Mouse (Mus musculus) frontal cortex, postnatal 14 days (tissue): ENCODE measurements around the gene Macf1.

ENCODE experiments used
- DNase-seq, 2 experiments: peaks; one replicate each; pipeline ENCODE4 v3.0.0; 2022; ENCODE audit warnings: low spot score in 2 of 2

The Macf1 gene

GRCm38 (mm10) chr4:123409752-123410151 lies 274.4 kb downstream of the Macf1 start:
- DNase-seq = no peak

GRCm38 (mm10) chr4:123409034-123409692 lies 275.0 kb downstream of the Macf1 start:
- DNase-seq = no peak

GRCm38 (mm10) chr4:123407792-123408191 lies 276.4 kb downstream of the Macf1 start:
- no peak for DNase-seq

- no peak for DNase-seq
Observed at GRCm38 (mm10) chr4:123404056-123404455, 280.1 kb downstream of the Macf1 start.

GRCm38 (mm10) chr4:123402244-123402643 lies 281.9 kb downstream of the Macf1 start:
- no peak for DNase-seq

GRCm38 (mm10) chr4:123401265-123401664 lies 282.9 kb downstream of the Macf1 start:
- DNase-seq = no peak

GRCm38 (mm10) chr4:123397643-123398434 lies 286.3 kb downstream of the Macf1 start:
- no peak for DNase-seq

- no peak for DNase-seq
Observed at GRCm38 (mm10) chr4:123397049-123397448, 287.1 kb downstream of the Macf1 start.

- DNase-seq = no peak
Observed at GRCm38 (mm10) chr4:123395435-123396000, 288.6 kb downstream of the Macf1 start.

- DNase-seq = no peak
Observed at GRCm38 (mm10) chr4:123394878-123395277, 289.3 kb downstream of the Macf1 start.

- DNase-seq = no peak
Observed at GRCm38 (mm10) chr4:123394269-123394668, 289.9 kb downstream of the Macf1 start.

GRCm38 (mm10) chr4:123393004-123393403 lies 291.2 kb downstream of the Macf1 start:
- no peak for DNase-seq

GRCm38 (mm10) chr4:123392187-123392586 lies 292.0 kb downstream of the Macf1 start:
- DNase-seq = no peak

GRCm38 (mm10) chr4:123385028-123385427 lies 299.1 kb downstream of the Macf1 start:
- DNase-seq = no peak

- peak in 1 of 2 experiments; percentile 17 for DNase-seq
Observed at GRCm38 (mm10) chr4:123383173-123383572, 301.0 kb downstream of the Macf1 start.

- no peak for DNase-seq
Observed at GRCm38 (mm10) chr4:123382051-123382450, 302.1 kb downstream of the Macf1 start.

GRCm38 (mm10) chr4:123381598-123381997 lies 302.6 kb downstream of the Macf1 start:
- DNase-seq = no peak

- DNase-seq = no peak
Observed at GRCm38 (mm10) chr4:123376031-123376430, 308.1 kb downstream of the Macf1 start.

- no peak for DNase-seq
Observed at GRCm38 (mm10) chr4:123374316-123375008, 309.7 kb downstream of the Macf1 start.

- DNase-seq = no peak
Observed at GRCm38 (mm10) chr4:123363555-123363954, 320.6 kb downstream of the Macf1 start.

- no peak for DNase-seq
Observed at GRCm38 (mm10) chr4:123360771-123361170, 323.4 kb downstream of the Macf1 start.

GRCm38 (mm10) chr4:123358613-123359012 lies 325.5 kb downstream of the Macf1 start:
- no peak for DNase-seq
